Mouse (Mus musculus) hindbrain, embryonic 14.5 days (tissue): ENCODE results near the gene Btbd19. TPM values are rescaled to one million over a fixed set of nuclear protein-coding genes. Genes with fewer than 3 reads are reported as not detected.

ENCODE experiments used
- ATAC-seq: fragments of 200-750 bp; cut with Nextera tagmentation; 2 replicates; pipeline ENCODE4 v1.8.0; 2017; ENCODE audit warnings: moderate number of reproducible peaks, mild to moderate bottlenecking, moderate TSS enrichment, moderate library complexity; ENCODE audit not compliant: low FRiP score
- DNase-seq: peaks from one replicate; pipeline ENCODE4 v3.0.0-alpha.2; 2015; ENCODE audit warnings: low spot score
- H3K27ac ChIP-seq: fragments of 300-500 bp; sonication (generic); 2 replicates; pipeline ENCODE4 v1.5.1; 2014; ENCODE audit warnings: mild to moderate bottlenecking, moderate library complexity
- H3K27me3 ChIP-seq: fragments of 300-500 bp; sonication (generic); 2 replicates; pipeline ENCODE4 v1.6.1; 2014; ENCODE audit warnings: mild to moderate bottlenecking, low read length, mixed read lengths; ENCODE audit not compliant: control insufficient read depth, insufficient read depth
- H3K36me3 ChIP-seq: fragments of 300-500 bp; sonication (generic); replicated peaks from 2 replicates; pipeline ENCODE4 v1.6.1; 2014; ENCODE audit not compliant: control insufficient read depth, insufficient read depth
- H3K4me1 ChIP-seq: fragments of 300-500 bp; sonication (generic); replicated peaks from 2 replicates; pipeline ENCODE4 v1.6.1; 2014; ENCODE audit warnings: antibody characterized with exemption, low read length, mixed read lengths; ENCODE audit not compliant: control insufficient read depth, insufficient read depth
- H3K4me2 ChIP-seq: fragments of 300-500 bp; sonication (generic); replicated peaks from 2 replicates; pipeline ENCODE4 v1.6.1; 2014; ENCODE audit warnings: mild to moderate bottlenecking, moderate library complexity
- H3K4me3 ChIP-seq: fragments of 300-500 bp; sonication (generic); replicated peaks from 2 replicates; pipeline ENCODE4 v1.5.1; 2014; ENCODE audit warnings: mild to moderate bottlenecking, low read length
- H3K9ac ChIP-seq: fragments of 300-500 bp; sonication (generic); 2 replicates; pipeline ENCODE4 v1.6.1; 2014
- H3K9me3 ChIP-seq: fragments of 300-500 bp; sonication (generic); 2 replicates; pipeline ENCODE4 v1.6.1; 2016; ENCODE audit warnings: low read length; ENCODE audit not compliant: control insufficient read depth
- WGBS: fragments of 180-500 bp; shearing (Covaris S2); extraction: QIAGEN DNeasy Blood & Tissue Kit; methylation state at CpG from one replicate; pipeline ENCODE4 v1.1.7; 2014; 5-methylcytosine and 5-hydroxymethylcytosine counted together
- polyA plus RNA-seq: library from polyadenylated mRNA; unstranded; fragments of >200 nt; fragmentation: Nextera tagmentation; extraction: Ambion mirVana; gene quantifications from 2 replicates; pipeline ENCODE4 v1.2.1, GENCODE M21; 2014

The Btbd19 gene
- polyA plus RNA-seq, 1 experiment from 2014 or later, result 3.2 TPM

GRCm38 (mm10) chr4:117130790-117131189, 5.3 kb upstream of the Btbd19 start:
- H3K9ac ChIP-seq, result no peak overlapping the region; the same call in 1 of the 2 replicates
- H3K27ac ChIP-seq, result no peak overlapping the region
- H3K4me1 ChIP-seq, result peaks cover 21% of the 10 kb centered on the region
- no peak overlapping the region for H3K4me3 ChIP-seq
- DNase-seq (no peak), ATAC-seq (no peak)
- no peaks in the 10 kb centered on the region for H3K27me3 ChIP-seq
- H3K36me3 ChIP-seq, result peaks cover 37% of the 10 kb centered on the region
- H3K4me2 ChIP-seq, result no peak overlapping the region
- WGBS, result 29% methylated on average over 6 of the region's 6 CpGs
- no peaks in the 10 kb centered on the region for H3K9me3 ChIP-seq

GRCm38 (mm10) chr4:117127991-117128686, 2.6 kb upstream of the Btbd19 start:
- no peak overlapping the region for H3K4me2 ChIP-seq
- 92% methylated on average over 33 of the region's 33 CpGs for WGBS
- H3K27me3 ChIP-seq, result no peaks in the 10 kb centered on the region
- H3K4me1 ChIP-seq, result peaks cover 28% of the 10 kb centered on the region
- no peak overlapping the region for H3K4me3 ChIP-seq
- DNase-seq, result no peak
- no peak overlapping the region for H3K9ac ChIP-seq
- H3K27ac ChIP-seq, result no peak overlapping the region
- no peaks in the 10 kb centered on the region for H3K9me3 ChIP-seq
- no peak for ATAC-seq
- peaks cover 37% of the 10 kb centered on the region for H3K36me3 ChIP-seq

GRCm38 (mm10) chr4:117126675-117127290, 1.3 kb upstream of the Btbd19 start, which contains the start of gene Tctex1d4:
TSS of gene Tctex1d4 (plus strand) at chr4:117126794.
- ATAC-seq (no peak), DNase-seq (no peak)
- no peaks in the 10 kb centered on the region for H3K9me3 ChIP-seq
- no peaks in the 10 kb centered on the region for H3K27me3 ChIP-seq
- peaks cover 37% of the 10 kb centered on the region for H3K36me3 ChIP-seq
- peak within 1 kb of the TSS; percentile 45 for H3K9ac ChIP-seq
- peaks cover 17% of the 10 kb centered on the region for H3K4me1 ChIP-seq
- 81% methylated on average over 9 of the region's 9 CpGs for WGBS
- H3K4me3 ChIP-seq, result no peak within 1 kb of the TSS
- H3K4me2 ChIP-seq, result no peak within 1 kb of the TSS
- peak within 1 kb of the TSS; percentile 73 for H3K27ac ChIP-seq

DNA sequence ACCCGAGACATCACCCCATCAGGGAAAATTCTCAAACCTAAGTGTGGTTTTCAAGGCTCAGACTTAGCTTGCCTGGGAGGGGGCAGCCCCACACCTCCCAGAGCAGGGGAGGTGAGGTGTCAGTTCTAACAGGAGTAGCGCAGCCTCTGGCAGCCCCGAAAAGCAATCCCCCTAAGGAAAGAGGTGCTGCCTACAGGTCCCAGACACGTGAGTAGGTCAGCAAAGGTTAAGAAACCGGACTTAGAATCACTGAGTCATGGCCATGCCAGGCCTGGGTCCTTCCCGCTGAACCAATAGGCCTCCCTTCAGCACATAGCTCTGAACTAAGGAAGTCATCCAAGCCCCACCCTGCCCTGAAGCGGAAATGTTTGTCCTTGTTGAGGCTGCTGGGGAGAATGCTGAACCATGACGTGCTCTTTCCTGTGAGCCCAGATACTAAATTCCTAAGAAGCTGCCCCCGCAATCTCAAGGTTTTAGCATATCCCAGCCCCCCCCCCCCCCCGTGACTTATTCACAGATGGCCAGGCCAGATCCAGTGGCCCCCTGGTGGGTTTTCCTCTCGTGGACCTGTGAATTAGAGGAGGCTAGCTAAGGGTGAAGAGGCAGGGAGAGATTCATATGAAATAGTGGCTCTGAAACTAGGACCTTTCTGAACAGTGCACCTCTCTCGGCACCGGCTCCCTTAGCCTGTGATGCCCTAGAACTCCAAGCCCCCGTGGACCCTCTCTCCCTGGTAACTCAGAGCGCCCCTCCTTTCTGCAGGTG, 567 bp upstream of the Btbd19 start:
- Histone ChIP-seq H3K4me1 (peaks cover 17% of the 10 kb centered on the region), H3K9me3 (no peaks in the 10 kb centered on the region), H3K4me2 (no peak overlapping the region), H3K36me3 (peaks cover 36% of the 10 kb centered on the region), H3K27ac (peak overlapping the region; percentile 73), H3K27me3 (no peaks in the 10 kb centered on the region), H3K9ac (peak overlapping the region; percentile 45), H3K4me3 (no peak overlapping the region)
- 47% methylated on average over 15 of the region's 15 CpGs for WGBS
- ATAC-seq (no peak), DNase-seq (no peak)

DNA sequence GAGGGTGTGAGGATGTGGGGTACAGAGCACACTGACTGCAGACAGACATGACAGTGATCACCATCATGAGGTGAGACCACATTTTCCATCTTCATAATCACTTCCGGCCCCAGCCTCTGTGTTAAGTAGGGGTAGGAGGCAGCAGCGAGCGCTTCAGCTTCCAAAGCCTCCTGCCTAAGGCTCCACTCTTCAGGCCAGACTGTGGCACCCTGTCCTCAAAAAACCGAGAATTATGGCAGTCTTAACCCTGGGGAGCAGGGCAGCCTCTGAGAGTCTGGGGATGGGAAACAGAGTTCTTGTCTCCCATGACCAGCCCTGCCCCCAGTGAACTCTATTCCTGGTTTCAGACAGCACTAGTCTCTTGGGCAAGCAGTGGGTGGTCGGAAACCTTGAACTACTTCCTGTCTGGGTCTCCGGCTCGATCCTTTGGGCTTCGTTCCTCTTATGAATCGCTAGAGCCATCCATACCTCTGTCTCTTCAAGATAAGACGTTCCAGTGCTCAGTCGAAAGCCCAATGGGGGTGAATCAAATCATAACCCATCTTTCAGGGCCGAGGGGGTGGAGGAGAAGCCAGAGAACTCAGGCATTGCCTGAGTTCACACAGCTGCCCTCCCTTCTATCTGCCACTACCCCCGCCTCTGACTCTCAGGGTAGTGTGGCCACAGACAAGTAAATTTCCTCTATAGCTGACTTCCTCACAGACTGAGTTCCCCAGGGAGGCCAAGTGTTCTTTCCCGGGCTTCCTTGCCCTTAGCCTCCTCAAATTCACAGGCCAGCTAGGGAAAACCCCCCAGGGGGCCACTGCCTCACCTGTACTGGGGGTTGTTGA, 792 bp downstream of the Btbd19 start:
- DNase-seq, result no peak
- no peak for ATAC-seq
- peak overlapping the region; percentile 20; the same call in 1 of the 2 replicates for H3K4me2 ChIP-seq
- peaks cover 22% of the 10 kb centered on the region for H3K36me3 ChIP-seq
- no peak overlapping the region for H3K4me3 ChIP-seq
- 71% methylated on average over 14 of the region's 14 CpGs for WGBS
- peak overlapping the region; percentile 45 for H3K9ac ChIP-seq
- peaks cover 24% of the 10 kb centered on the region for H3K4me1 ChIP-seq
- no peaks in the 10 kb centered on the region for H3K9me3 ChIP-seq
- H3K27ac ChIP-seq, result peak overlapping the region; percentile 73
- H3K27me3 ChIP-seq, result no peaks in the 10 kb centered on the region

DNA sequence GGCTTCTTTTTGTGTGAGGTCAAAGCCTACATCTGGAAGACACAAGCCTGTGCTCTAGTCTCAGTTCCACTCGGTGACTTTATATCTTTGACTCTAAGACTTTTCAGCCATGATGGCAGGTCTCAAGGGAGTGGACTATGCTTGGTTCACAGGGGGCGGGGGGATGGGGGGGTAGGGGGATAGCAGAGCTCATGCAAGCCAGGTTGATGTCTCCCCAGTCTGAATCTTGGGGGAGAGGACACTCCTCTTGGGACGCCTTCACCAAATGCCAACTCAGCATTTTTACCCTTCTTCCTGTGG, 1.4 kb downstream of the Btbd19 start:
- peaks cover 29% of the 10 kb centered on the region for H3K4me1 ChIP-seq
- ATAC-seq, result no peak
- DNase-seq, result no peak
- no peaks in the 10 kb centered on the region for H3K9me3 ChIP-seq
- no peak overlapping the region for H3K27ac ChIP-seq
- no peaks in the 10 kb centered on the region for H3K27me3 ChIP-seq
- H3K4me3 ChIP-seq, result no peak overlapping the region
- no peak overlapping the region for H3K4me2 ChIP-seq
- no peak overlapping the region for H3K9ac ChIP-seq
- H3K36me3 ChIP-seq, result peaks cover 17% of the 10 kb centered on the region
- 92% methylated on average over 3 of the region's 3 CpGs for WGBS

- no peak for DNase-seq
- H3K9ac ChIP-seq, result no peak overlapping the region
- WGBS, result 82% methylated on average over 9 of the region's 9 CpGs
- no peaks in the 10 kb centered on the region for H3K9me3 ChIP-seq
- no peak overlapping the region for H3K27ac ChIP-seq
- H3K4me1 ChIP-seq, result peaks cover 29% of the 10 kb centered on the region
- ATAC-seq, result no peak
- no peak overlapping the region for H3K4me3 ChIP-seq
- H3K27me3 ChIP-seq, result no peaks in the 10 kb centered on the region
- peaks cover 12% of the 10 kb centered on the region for H3K36me3 ChIP-seq
- no peak overlapping the region for H3K4me2 ChIP-seq
Measured at GRCm38 (mm10) chr4:117123546-117124217, 1.8 kb downstream of the Btbd19 start.

DNA sequence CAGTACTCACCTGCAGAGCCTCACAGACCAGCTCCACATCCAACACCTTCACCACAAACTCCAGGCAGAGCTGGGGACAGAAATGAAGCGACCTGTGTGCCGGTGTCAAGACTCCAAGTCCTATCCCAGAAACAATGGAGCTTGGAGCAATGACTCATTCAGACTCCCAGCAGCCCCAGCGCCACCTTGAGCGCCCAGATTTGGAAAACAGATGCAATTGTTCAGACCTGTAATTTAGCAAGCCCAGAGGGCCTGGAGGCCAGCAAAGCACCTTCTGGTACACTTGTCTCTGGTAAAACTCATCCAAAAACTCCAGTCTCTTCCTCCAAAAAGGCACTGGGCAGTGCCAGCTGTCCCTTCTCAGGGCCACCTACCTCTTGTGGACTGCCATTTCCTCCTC, 3.3 kb downstream of the Btbd19 start:
- no peak for DNase-seq
- Histone ChIP-seq H3K4me1 (peaks cover 29% of the 10 kb centered on the region), H3K4me3 (no peak overlapping the region), H3K27ac (no peak overlapping the region), H3K27me3 (no peaks in the 10 kb centered on the region), H3K9ac (no peak overlapping the region), H3K9me3 (no peaks in the 10 kb centered on the region), H3K4me2 (no peak overlapping the region), H3K36me3 (no peaks in the 10 kb centered on the region)
- 89% methylated on average over 4 of the region's 4 CpGs for WGBS
- ATAC-seq, result no peak
